Mouse (Mus musculus): ENCODE data around the gene Pla2g2d. TPM values are rescaled to one million over a fixed set of nuclear protein-coding genes. Genes with fewer than 3 reads are reported as not detected.
"Not testable (repeated sequence)": the region's sequence is repeated elsewhere in the genome, so short reads cannot be mapped to it uniquely, and the experiment has no call there.

Gene Pla2g2d
- total and polyA plus RNA-seq, 3 experiments: not detected

DNA sequence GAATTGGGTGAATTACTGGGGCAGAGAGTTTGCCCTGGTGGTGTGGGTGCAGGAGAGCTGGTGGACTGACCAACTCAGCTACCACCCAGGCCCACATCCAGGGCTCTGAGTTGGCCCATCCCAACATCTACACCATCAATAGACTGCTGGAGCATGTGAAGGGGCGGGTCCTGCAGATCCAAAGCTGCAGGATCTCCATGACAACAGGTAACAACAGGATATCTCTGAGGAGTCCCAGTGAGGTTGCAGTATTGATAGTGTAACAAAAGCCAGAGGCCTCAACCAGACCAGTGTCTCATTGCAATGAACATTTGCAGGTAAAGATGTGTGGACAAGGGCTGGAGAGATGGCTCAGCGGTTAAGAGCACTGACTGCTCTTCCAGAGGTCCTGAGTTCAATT lies 45.5 kb downstream of the Pla2g2d start:
- Histone ChIP-seq H3K9me3 (replicated peaks; ENCODE audit: insufficient read depth, low read length) (no peaks in the 10 kb centered on the region), H3K4me1 (ENCODE audit: control insufficient read depth in 1 of 2, insufficient read depth in 2 of 2, low read length in 2 of 2) (no peaks in the 10 kb centered on the region), H3K4me3 (ENCODE audit: control insufficient read depth in 1 of 2, insufficient read depth in 1 of 2, low read depth in 2 of 2, low read length in 2 of 2) (no peak overlapping the region), H3K9ac (ENCODE audit: control insufficient read depth, low read depth, low read length, poor library complexity, severe bottlenecking) (no peak overlapping the region), H3K36me3 (ENCODE audit: control insufficient read depth in 1 of 2, insufficient read depth in 2 of 2, low read length in 2 of 2) (no peaks in the 10 kb centered on the region), H3K79me2 (ENCODE audit: control insufficient read depth, insufficient read depth, low read length, poor library complexity) (no peaks in the 10 kb centered on the region), H3K27ac (ENCODE audit: control insufficient read depth, low read depth, low read length) (no peak overlapping the region), H3K27me3 (ENCODE audit: control insufficient read depth in 1 of 2, insufficient read depth in 2 of 2, low read length in 2 of 2) (no peaks in the 10 kb centered on the region)
- TF ChIP-seq GATA1 (IDR thresholded peaks at IDR 0.05; ENCODE audit: low read depth, low read length) (no peak), ELF1 (IDR thresholded peaks at IDR 0.05; ENCODE audit: low read depth, low read length) (no peak), ZC3H11A (IDR thresholded peaks at IDR 0.05; ENCODE audit: low read depth, low read length) (no peak), EP300 (IDR thresholded peaks at IDR 0.05; ENCODE audit: low read depth in 1 of 2, low read length in 2 of 2) (no peak), MAZ (IDR thresholded peaks at IDR 0.05; ENCODE audit: low read depth, low read length) (no peak), NRF1 (IDR thresholded peaks at IDR 0.05; ENCODE audit: insufficient read depth, low read depth, low read length, poor library complexity, severe bottlenecking) (no peak), SIN3A (IDR thresholded peaks at IDR 0.05; ENCODE audit: low read length) (no peak), TCF12 (IDR thresholded peaks at IDR 0.05; ENCODE audit: low read depth, low read length) (no peak), UBTF (IDR thresholded peaks at IDR 0.05; ENCODE audit: borderline replicate concordance, insufficient read depth, low read depth, low read length) (no peak), E2F4 (IDR thresholded peaks at IDR 0.05; ENCODE audit: borderline replicate concordance, low read depth, low read length) (no peak), CHD2 (IDR thresholded peaks at IDR 0.05; ENCODE audit: low read length) (no peak), CTCF (IDR thresholded peaks at IDR 0.05 in 2 of 3, conservative IDR thresholded peaks at IDR 0.05 in 1 of 3; ENCODE audit: control insufficient read depth in 1 of 3, insufficient read depth in 1 of 3, low read depth in 2 of 3, low read length in 3 of 3, poor library complexity in 1 of 3, severe bottlenecking in 1 of 3) (no peak), ZNF384 (IDR thresholded peaks at IDR 0.05; ENCODE audit: low read depth, low read length) (no peak), CHD1 (IDR thresholded peaks at IDR 0.05; ENCODE audit: low read depth, low read length) (no peak), NELFE (IDR thresholded peaks at IDR 0.05; ENCODE audit: low read depth, low read length) (no peak), ETS1 (IDR thresholded peaks at IDR 0.05; ENCODE audit: low read depth, low read length) (no peak), SMC3 (IDR thresholded peaks at IDR 0.05; ENCODE audit: low read depth, low read length) (no peak)
- DNase-seq (ENCODE audit: low read depth, low spot score): no peak

DNA sequence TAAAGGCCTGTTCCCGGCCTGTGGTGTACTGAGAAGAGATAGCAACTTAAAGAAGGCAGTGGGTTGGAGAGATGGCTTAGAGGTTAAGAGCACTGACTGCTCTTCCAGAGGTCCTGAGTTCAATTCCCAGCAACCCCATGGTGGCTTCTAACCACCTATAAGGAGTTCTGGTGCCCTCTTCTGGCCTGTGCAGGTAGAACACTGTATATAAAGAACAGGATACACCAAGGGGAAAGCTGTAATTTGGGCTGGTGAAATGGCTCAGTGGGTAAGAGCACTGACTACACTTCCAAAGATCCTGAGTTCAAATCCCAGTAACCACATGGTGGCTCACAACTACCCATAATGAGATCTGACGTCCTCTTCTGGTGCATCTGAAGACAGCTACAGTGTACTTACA lies 48.6 kb downstream of the Pla2g2d start:
- not testable (repeated sequence) for H3K9ac ChIP-seq (ENCODE audit: control insufficient read depth, low read depth, low read length, poor library complexity, severe bottlenecking); H3K9me3 ChIP-seq (replicated peaks; ENCODE audit: insufficient read depth, low read length); H3K79me2 ChIP-seq (ENCODE audit: control insufficient read depth, insufficient read depth, low read length, poor library complexity); H3K27me3 ChIP-seq (ENCODE audit: control insufficient read depth in 1 of 2, insufficient read depth in 2 of 2, low read length in 2 of 2); H3K4me3 ChIP-seq (ENCODE audit: control insufficient read depth in 1 of 2, insufficient read depth in 1 of 2, low read depth in 2 of 2, low read length in 2 of 2); H3K27ac ChIP-seq (ENCODE audit: control insufficient read depth, low read depth, low read length); H3K4me1 ChIP-seq (ENCODE audit: control insufficient read depth in 1 of 2, insufficient read depth in 2 of 2, low read length in 2 of 2); H3K36me3 ChIP-seq (ENCODE audit: control insufficient read depth in 1 of 2, insufficient read depth in 2 of 2, low read length in 2 of 2)
- TF ChIP-seq CTCF (IDR thresholded peaks at IDR 0.05 in 2 of 3, conservative IDR thresholded peaks at IDR 0.05 in 1 of 3; ENCODE audit: control insufficient read depth in 1 of 3, insufficient read depth in 1 of 3, low read depth in 2 of 3, low read length in 3 of 3, poor library complexity in 1 of 3, severe bottlenecking in 1 of 3): 0 out of 6 replicates have a peak, but pooled peaks of 1 of the 3 experiments have one; percentile 11
- DNase-seq (ENCODE audit: low read depth, low spot score): peak; percentile 6
